Mouse (Mus musculus) intestine, embryonic 14.5 days (tissue): ENCODE measurements around the gene Tmed10. TPM values are rescaled to one million over a fixed set of nuclear protein-coding genes. Genes with fewer than 3 reads are reported as not detected.

ENCODE experiments used
- ATAC-seq: fragments of 200-750 bp; cut with Nextera tagmentation; replicated peaks from 2 replicates; pipeline ENCODE4 v1.8.0; 2017; ENCODE audit warnings: low read depth, moderate number of reproducible peaks, moderate TSS enrichment, moderate library complexity; ENCODE audit not compliant: low FRiP score, low TSS enrichment
- DNase-seq: peaks from one replicate; pipeline ENCODE4 v3.0.0-alpha.2; 2018; ENCODE audit warnings: low spot score
- H3K27ac ChIP-seq: fragments of 300-500 bp; sonication (generic); 2 replicates; pipeline ENCODE4 v1.5.1; 2014; ENCODE audit warnings: low read depth, mild to moderate bottlenecking, control low read depth
- H3K27me3 ChIP-seq: fragments of 300-500 bp; sonication (generic); replicated peaks from 2 replicates; pipeline ENCODE4 v1.6.1; 2014; ENCODE audit warnings: low read length, control low read depth; ENCODE audit not compliant: control insufficient read depth, insufficient read depth
- H3K36me3 ChIP-seq: fragments of 300-500 bp; sonication (generic); 2 replicates; pipeline ENCODE4 v1.6.1; 2014; ENCODE audit warnings: low read length, control low read depth; ENCODE audit not compliant: control insufficient read depth, insufficient read depth
- H3K4me1 ChIP-seq: fragments of 300-500 bp; sonication (generic); replicated peaks from 2 replicates; pipeline ENCODE4 v1.6.1; 2014; ENCODE audit warnings: low read length, control low read depth, mixed read lengths; ENCODE audit not compliant: control insufficient read depth, insufficient read depth
- H3K4me2 ChIP-seq: fragments of 300-500 bp; sonication (generic); 2 replicates; pipeline ENCODE4 v1.6.1; 2014; ENCODE audit warnings: low read length
- H3K4me3 ChIP-seq: fragments of 300-500 bp; sonication (generic); 2 replicates; pipeline ENCODE4 v1.5.1; 2014; ENCODE audit warnings: low read depth, low read length, control low read depth, mixed read lengths
- H3K9ac ChIP-seq: fragments of 300-500 bp; sonication (generic); 2 replicates; pipeline ENCODE4 v1.6.1; 2014; ENCODE audit warnings: mild to moderate bottlenecking, low read length
- H3K9me3 ChIP-seq: fragments of 300-500 bp; sonication (generic); 2 replicates; pipeline ENCODE4 v1.6.1; 2016; ENCODE audit warnings: low read length, control low read depth; ENCODE audit not compliant: control insufficient read depth
- WGBS: fragments of 180-500 bp; shearing (Covaris S2); extraction: QIAGEN DNeasy Blood & Tissue Kit; methylation state at CpG from one replicate; pipeline ENCODE4 v1.1.7; 2014; 5-methylcytosine and 5-hydroxymethylcytosine counted together
- polyA plus RNA-seq: library from polyadenylated mRNA; unstranded; fragments of >200 nt; fragmentation: Nextera tagmentation; extraction: Ambion mirVana; gene quantifications from 2 replicates; pipeline ENCODE4 v1.2.1, GENCODE M21; 2014

Gene Tmed10
- polyA plus RNA-seq, 1 experiment from 2014 or later, result 344 TPM

DNA sequence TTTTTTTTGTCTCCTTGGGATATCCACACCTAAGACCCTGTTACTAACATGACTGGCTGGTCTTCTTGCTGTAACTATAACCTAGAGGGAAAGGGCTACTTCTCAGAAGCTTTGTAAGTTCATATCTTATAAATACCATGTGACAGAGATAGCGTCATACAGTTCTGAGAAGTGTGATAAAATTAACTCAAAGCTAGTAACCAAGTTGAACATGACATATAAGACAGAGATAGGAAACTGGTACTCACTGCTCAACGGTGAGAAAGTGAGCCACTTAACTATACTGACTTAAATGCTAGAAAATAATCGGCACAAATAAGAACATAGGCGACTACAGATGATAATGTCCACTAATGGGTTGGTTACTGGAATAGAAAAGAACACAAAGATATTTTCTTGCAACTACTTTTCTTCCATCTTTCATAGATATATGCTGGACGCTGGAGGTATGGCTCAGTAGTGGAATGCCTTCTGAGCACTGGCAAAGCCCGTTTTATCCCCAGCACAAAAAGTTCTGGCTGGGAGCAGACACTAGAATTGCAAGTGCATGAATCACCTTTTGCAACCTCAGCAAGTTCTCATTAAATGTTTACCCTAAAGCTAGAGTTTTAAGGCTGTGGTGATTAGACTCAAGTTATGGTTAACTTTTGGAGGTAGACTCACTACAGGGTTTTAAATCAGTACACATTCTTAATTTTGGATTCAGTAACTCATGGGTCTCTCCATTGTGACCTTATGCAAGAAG, 36.9 kb downstream of the Tmed10 start:
- 78% methylated on average over 6 of the region's 6 CpGs for WGBS
- Histone ChIP-seq H3K9me3 (no peaks in the 10 kb centered on the region), H3K4me3 (peak overlapping the region; percentile 83; the same call in 1 of the 2 replicates), H3K36me3 (peaks cover 43% of the 10 kb centered on the region), H3K9ac (no peak overlapping the region), H3K4me1 (peaks cover 11% of the 10 kb centered on the region; the same call in 1 of the 2 replicates), H3K4me2 (peak overlapping the region; percentile 59), H3K27ac (no peak overlapping the region), H3K27me3 (no peaks in the 10 kb centered on the region)
- DNase-seq (no peak), ATAC-seq (no peak)

DNA sequence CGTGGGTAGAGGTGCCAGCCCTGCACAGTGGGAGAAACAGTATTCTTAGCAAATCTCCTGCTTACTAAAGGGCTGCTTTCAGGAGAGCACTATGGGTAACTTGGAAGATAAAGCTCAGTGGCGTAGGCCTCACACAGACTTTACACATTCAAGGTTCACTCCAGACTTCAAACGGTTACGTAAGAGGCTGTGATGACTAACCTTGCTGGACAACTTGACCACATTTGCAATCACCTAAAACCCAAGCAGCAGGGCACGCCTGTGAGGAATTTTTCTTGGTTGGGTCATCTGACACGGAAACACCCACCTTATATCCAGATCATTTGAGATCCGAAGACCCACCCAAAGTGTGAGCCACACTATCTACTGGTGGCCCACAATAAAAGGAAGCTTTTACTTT, 44.5 kb downstream of the Tmed10 start:
- no peak overlapping the region for H3K4me3 ChIP-seq
- H3K36me3 ChIP-seq, result peaks cover 93% of the 10 kb centered on the region
- DNase-seq (no peak), ATAC-seq (no peak)
- no peaks in the 10 kb centered on the region for H3K27me3 ChIP-seq
- H3K4me1 ChIP-seq, result no peaks in the 10 kb centered on the region
- H3K27ac ChIP-seq, result no peak overlapping the region
- H3K9me3 ChIP-seq, result no peaks in the 10 kb centered on the region
- 90% methylated on average over 7 of the region's 7 CpGs for WGBS
- H3K4me2 ChIP-seq, result no peak overlapping the region
- H3K9ac ChIP-seq, result no peak overlapping the region

DNA sequence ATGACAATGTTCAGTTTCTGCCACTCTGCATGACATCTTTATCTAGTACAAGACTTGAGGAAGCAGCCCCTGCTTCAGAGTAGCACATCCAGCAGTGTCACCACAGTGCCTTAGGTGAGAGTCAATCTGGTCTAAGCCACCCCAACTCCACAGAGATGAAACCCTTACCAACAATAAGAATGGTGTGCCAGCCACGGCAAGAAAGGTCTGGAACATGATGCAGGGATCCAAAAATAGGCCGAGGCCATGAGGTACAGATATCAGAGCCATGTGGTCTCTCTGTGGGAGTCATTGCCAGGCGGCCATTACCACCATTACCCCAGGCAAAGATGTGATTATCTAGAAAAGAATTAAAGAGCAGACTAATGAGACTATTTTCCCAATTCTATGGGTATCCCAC, 66.0 kb downstream of the Tmed10 start:
- no peaks in the 10 kb centered on the region for H3K27me3 ChIP-seq
- H3K9ac ChIP-seq, result no peak overlapping the region
- H3K9me3 ChIP-seq, result no peaks in the 10 kb centered on the region
- H3K4me2 ChIP-seq, result no peak overlapping the region
- DNase-seq (no peak), ATAC-seq (no peak)
- peaks cover 97% of the 10 kb centered on the region for H3K36me3 ChIP-seq
- no peak overlapping the region for H3K27ac ChIP-seq
- no peaks in the 10 kb centered on the region for H3K4me1 ChIP-seq
- WGBS, result 82% methylated on average over 3 of the region's 3 CpGs
- H3K4me3 ChIP-seq, result no peak overlapping the region

DNA sequence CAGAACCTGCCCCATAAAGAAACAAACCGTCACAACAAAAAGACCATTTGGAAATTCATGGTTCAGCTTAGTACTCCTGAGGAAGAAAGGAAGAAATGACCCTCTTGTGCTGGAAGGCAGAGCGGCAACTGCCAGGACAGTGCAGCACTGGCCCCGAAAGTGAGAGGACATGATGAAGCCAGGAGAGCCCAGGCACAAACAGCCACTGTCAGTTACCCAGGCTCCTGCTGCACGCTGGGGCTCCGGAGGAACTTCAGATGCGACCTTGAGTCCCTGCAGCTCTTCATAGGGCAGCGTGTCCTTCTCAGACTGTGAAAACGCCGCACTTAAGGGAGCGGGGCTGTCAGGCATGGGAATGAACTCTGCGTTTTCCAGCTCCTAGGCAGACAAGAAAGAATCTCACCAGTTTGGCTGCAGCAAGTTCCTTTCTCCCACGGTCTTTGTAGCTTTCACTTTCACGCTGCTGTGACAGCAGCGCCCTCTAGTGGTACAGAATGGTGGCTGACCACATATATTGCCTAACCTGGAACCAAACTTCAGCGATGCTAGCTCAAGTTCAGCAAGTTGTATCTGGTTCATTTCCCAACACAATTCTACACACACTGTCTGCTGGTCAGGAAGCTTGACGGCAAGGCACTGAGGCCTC, 69.3 kb downstream of the Tmed10 start:
- no peaks in the 10 kb centered on the region for H3K4me1 ChIP-seq
- WGBS, result 39% methylated on average over 16 of the region's 16 CpGs
- no peak overlapping the region; the same call in 1 of the 2 replicates for H3K27ac ChIP-seq
- no peak overlapping the region for H3K9ac ChIP-seq
- H3K4me3 ChIP-seq, result no peak overlapping the region
- peak; percentile 95 for DNase-seq
- H3K36me3 ChIP-seq, result peaks cover 96% of the 10 kb centered on the region
- no peaks in the 10 kb centered on the region for H3K27me3 ChIP-seq
- no peaks in the 10 kb centered on the region for H3K9me3 ChIP-seq
- no peak overlapping the region for H3K4me2 ChIP-seq
- ATAC-seq, result peak; percentile 50; the same call in 1 of the 2 replicates

DNA sequence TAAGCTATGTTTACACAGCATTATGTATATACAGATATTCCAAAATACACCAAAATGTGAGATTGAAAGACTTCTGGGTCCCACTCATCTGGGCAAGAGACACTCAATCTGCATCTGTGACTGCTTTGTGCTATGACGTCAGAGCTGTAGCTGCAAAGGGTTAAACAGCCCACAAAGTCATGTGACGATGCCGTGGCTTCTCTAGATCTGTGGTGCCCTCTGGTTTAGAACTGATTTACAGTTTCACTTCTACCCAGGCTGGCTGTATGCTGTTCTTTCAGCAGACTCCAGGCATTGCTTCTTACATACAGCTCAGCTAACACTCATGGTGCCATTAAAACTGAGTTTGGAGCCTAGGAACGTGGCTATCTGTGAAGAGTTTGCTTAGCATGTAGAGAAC, 69.9 kb downstream of the Tmed10 start:
- WGBS, result 63% methylated on average over 4 of the region's 4 CpGs
- Histone ChIP-seq H3K4me3 (no peak overlapping the region), H3K9me3 (no peaks in the 10 kb centered on the region), H3K36me3 (peaks cover 95% of the 10 kb centered on the region), H3K4me1 (no peaks in the 10 kb centered on the region), H3K4me2 (no peak overlapping the region), H3K9ac (no peak overlapping the region), H3K27ac (no peak overlapping the region), H3K27me3 (no peaks in the 10 kb centered on the region)
- DNase-seq, result no peak
- no peak for ATAC-seq

DNA sequence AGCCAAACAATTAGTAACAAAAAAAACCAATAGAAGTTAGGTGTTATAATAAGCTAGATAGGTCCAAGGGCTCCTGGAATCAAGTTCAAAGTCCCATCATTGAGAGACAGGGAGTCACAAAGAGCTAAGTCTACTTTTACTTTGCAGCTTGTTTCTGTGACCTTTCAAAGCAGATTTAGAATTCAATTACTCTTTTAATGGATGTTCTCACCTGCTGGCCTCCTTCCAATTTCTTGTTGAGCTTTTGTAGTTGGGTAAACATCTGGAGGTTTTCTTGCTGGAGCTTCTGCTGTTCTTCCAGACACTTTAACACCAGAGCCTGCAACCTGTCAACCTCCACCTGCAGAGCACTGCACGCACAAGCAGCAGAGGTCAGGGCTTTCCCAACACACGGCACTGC, 71.4 kb downstream of the Tmed10 start:
- ATAC-seq, result no peak
- Histone ChIP-seq H3K4me1 (0 out of 2 replicates have a peak, but pooled peaks cover 4% of the 10 kb centered on the region), H3K27me3 (no peaks in the 10 kb centered on the region), H3K4me3 (no peak overlapping the region), H3K9ac (no peak overlapping the region), H3K36me3 (peaks cover 80% of the 10 kb centered on the region), H3K27ac (no peak overlapping the region), H3K9me3 (no peaks in the 10 kb centered on the region), H3K4me2 (no peak overlapping the region)
- DNase-seq, result no peak
- WGBS, result 34% methylated on average over 2 of the region's 2 CpGs

DNA sequence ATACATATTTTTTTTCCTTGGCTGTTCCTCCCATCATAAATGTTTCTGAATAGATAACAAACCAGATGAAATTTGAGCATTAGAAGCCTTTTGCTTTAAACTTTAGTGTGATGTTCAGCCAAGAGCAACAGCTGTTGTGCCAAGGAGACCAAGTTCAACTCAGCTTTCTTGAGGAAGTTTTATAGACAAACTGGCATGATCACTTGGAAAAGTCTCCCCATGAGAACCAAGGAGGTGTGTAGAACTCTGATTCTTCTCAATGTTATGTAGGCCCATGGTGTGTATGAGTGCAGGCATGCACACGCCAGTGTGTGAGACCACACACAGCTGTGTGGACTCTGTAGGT, 75.8 kb downstream of the Tmed10 start:
- DNase-seq (no peak), ATAC-seq (no peak)
- Histone ChIP-seq H3K9ac (no peak overlapping the region), H3K27me3 (no peaks in the 10 kb centered on the region), H3K36me3 (peaks cover 44% of the 10 kb centered on the region), H3K27ac (no peak overlapping the region), H3K9me3 (peaks cover 12% of the 10 kb centered on the region), H3K4me1 (peaks cover 4% of the 10 kb centered on the region; the same call in 1 of the 2 replicates), H3K4me3 (no peak overlapping the region), H3K4me2 (no peak overlapping the region)
- WGBS, result 77% methylated on average over 1 of the region's 1 CpGs

DNA sequence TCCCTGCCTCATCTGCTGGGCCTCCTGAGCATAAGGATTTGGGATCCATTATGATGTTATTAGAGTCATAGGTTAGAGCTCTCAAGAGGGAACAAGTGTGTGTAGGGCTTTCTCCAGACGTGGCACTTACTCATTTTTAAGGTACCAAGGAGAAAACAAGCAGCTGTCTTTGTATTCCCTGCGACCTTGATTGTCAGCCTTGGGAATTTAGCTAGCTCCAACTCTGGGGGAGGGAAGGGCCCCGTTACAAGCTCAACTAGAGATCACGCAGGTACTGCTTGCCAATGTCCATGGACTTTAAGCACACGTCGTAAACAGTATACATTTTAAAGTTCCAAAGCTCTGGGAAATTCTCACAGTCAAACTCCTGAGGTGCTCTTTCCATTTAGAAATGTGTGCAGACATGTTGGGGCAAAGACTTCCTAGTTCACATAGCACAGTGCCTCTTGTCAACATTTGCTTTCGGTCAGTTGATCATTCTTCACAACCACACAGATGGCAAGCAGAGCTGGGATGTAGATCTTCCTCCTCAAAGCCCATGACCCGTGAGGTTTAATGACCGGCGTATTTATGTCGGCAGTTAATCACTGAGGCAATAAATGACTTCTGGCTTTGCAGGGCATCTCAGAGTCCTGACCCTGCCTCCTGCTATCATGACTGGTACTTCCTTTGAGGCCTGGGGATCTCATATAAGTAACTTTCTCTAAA, 76.4 kb downstream of the Tmed10 start:
- ATAC-seq (no peak; the same call in 1 of the 2 replicates), DNase-seq (no peak)
- Histone ChIP-seq H3K9me3 (peaks cover 15% of the 10 kb centered on the region), H3K27me3 (no peaks in the 10 kb centered on the region), H3K36me3 (peaks cover 39% of the 10 kb centered on the region), H3K4me2 (no peak overlapping the region), H3K27ac (no peak overlapping the region), H3K4me1 (peaks cover 4% of the 10 kb centered on the region; the same call in 1 of the 2 replicates), H3K4me3 (no peak overlapping the region), H3K9ac (no peak overlapping the region)
- 37% methylated on average over 11 of the region's 11 CpGs for WGBS
